Mouse (Mus musculus): Measurements from ENCODE around the gene Gabrr1.
"Not testable (repeated sequence)": the region's sequence is repeated elsewhere in the genome, so short reads cannot be mapped to it uniquely, and the experiment has no call there.

Gabrr1 gene

DNA sequence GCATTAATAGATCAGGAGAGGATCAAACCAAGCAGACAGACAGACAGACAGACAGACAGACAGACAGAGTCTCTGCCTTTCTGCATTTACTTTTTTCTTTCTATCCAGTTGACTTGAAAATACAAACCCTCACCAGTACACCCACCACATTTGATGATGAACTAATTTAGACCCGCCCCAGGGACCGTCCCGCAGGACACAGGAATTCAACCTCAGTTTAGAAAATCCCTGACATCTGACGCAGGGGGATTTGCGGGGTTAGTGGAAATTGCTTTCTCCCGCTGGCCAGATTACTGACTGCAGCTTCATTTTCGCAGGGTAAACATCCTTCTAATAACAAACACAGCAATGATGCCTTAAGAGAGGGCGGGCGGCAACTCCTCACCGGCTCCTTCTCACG is at the start of gene Gabrr1:
Gabrr1 (plus strand) TSS at position 301 of the 400 bp plus-strand sequence.
- DNase-seq: no peak

DNA sequence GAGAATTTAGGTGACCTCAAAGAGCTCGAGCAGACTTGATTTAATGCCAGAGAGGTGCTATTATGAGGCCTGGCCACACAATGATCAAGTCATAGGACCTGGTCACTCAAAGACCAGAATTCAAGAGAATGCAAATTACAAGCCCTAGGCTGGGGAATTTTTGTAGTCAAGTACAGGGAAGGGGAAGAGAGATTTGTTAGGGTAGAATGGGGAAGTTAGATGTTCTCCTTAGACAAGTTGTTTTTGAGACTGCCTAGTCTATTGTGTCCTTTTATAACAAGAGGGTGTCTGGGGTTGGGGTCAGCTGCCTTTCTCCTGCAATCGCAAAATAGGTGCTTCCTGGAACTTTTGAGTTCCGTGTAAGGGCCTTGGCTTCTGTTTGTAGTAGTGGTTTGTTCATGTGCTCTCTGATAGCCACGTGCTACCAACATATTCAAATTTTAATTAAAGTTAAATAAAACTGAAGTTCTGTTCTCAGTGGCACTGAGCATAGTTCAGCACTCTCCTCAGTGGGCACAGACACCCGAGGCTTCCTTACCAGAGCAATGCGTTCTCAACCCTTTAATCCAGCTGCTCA is 33.1 kb upstream of the Gabrr1 start:
- DNase-seq: no peak

DNA sequence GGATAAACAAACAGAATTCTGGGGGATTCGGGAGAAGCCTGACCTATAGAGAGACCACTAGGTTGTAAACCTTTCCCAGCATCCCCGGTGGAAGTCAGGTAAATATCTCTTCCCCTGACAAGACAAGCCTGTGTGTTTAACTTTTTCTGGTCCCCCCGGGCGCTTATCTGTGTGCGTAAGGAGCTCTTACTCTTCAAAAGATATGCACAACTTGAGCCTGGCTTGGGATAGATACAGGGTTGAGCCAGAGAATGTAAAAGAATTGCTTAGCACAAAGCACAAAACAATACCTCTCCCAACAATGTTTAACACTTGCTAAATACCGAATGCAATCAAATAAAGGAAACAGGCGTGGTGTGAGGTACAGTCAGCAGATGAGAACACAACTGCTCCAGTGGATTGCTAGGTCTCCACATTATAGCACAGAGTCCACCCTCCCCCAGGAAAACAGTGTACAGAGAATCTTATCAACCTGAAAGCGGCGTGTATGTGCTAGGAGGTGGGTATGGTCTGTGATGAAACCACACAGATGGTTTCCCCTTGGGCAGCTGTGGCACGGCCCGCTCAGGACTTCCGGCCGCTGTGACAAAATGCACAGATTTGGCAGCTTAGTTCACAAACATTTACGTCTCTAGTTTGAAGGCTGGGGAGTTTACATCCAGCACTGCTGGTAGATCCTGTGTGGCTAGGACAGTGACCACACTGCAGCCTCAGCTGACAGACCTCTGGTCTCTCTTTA is 22.4 kb upstream of the Gabrr1 start:
- no peak for DNase-seq

DNA sequence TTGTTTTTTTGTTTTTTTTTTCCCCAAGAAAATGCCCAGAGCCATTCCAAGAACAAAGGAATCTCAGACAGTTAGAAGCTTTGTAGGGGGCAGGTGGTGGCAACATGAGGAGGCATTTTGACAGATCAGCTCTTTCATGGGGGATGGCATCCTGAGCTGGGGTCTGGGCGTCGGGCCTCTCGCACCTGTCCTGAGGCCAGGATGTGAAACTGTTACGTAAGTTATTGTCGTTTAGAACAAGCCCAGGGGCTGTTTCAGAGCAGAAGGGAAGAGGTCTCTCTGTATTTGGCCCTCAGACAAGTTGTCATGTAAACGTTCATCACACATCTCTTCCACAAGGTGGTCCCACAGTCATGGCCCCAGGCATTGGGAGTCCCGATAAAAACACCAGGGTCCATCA is 21.5 kb upstream of the Gabrr1 start:
- DNase-seq: peak in 1 of 2 experiments; percentile 29

DNA sequence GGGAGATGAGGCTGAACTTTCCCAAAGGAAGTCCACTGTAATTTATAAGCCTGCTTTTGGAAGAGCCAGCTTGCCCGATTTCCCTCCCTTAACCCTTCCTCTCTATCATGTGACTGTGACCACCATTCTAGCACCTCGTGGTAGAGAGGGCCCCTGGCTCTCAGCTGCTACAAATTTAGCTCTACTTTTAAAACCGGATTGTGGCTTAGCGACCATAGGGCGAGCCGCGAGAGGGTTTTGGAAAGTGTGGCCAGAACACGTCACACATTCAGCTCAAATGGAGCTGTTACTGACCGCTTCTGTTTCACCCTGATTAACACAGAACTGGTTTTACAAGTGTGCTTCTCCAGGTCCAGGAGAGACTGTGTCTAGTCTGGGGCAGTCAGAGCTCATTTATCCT is 21.0 kb upstream of the Gabrr1 start:
- no peak for DNase-seq

DNA sequence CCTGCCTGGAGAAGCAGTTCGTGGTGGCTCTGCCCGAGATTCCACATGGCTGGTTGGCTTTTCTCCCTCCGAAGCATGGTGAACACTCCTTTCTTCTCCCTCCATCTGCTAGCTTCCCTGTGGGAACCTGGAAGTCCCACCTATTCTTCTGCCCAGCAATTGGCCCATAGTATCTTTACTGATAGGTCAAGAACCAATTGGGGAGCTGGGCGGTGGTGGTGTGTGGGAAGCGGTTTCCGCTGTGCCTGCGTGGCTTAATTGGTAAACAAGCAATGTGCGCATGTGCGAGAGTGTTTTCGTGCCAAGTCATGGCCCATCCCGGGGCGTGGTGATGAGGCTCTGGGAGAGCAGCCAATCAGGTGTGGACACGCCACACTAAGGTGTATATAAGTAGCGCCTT is 19.5 kb upstream of the Gabrr1 start:
- DNase-seq: not testable (repeated sequence)

DNA sequence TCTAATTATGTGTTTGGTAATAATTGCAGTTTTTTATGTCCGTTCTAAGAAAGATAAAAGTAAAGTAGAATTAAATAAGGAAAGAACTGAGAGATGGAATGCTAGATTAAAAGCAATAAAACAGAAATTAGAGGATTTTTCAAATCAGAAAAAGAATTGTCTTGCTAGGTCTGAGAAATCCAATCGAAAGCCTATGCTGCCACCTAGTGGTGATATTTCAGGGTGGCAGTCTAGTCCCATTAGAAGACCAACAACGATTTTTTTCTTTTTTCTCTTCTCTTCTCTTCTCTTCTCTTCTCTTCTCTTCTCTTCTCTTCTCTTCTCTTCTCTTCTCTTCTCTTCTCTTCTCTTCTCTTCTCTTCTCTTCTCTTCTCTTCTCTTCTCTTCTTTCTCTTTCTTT is 13.2 kb upstream of the Gabrr1 start:
- DNase-seq: peak; percentile 61 to 69

DNA sequence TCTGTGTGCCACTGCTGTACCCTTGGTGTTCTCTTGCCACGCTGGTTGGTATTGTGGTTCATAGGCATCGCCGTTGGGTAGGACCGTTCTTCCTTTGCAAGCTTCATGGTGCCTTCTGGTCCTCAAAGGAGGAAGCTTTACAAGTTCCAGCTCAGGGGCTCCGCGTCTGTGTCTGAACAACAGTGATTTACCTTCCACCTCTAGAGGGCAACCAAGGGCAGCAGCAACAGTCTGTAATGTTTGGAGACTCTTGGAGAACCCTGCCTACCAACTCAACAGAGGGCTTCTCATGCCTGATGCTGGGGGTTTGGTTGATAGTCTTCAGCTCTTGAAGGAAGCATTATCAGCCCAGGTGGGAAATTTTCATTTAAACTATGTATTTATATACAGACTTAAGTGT is 7.8 kb upstream of the Gabrr1 start:
- DNase-seq: peak; percentile 44 to 49

DNA sequence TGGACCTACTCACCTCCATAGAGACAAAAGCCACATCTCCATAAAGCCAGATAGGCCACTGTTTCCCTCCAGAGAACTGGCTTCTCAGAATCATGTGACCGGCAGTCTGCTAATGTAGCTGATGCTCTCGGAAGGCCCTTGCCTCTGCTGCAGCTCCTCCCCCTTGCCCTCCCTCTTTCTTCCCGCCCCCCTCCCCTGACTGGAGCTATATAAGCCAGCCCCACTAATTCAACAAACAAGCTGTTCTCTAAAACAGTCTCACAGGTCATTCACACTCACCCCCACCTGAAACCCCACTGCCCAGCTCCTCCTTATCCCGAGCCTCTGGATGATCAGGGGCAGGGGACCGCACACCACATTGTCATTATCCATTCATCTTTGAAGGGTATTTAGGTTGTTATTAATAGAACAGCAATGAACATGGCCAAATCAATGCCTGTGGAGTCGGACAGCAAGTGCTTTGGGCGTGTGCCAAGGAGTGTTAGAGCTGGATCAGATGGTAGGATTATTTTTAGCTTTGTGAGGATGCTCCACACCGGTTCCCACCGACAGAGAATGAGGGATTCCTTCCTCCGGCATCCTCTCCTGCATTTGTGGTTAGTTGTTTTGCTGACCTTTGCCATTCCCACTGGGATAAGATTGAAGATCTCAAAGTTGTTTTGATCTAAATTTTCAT is 6.8 kb upstream of the Gabrr1 start:
- no peak for DNase-seq

DNA sequence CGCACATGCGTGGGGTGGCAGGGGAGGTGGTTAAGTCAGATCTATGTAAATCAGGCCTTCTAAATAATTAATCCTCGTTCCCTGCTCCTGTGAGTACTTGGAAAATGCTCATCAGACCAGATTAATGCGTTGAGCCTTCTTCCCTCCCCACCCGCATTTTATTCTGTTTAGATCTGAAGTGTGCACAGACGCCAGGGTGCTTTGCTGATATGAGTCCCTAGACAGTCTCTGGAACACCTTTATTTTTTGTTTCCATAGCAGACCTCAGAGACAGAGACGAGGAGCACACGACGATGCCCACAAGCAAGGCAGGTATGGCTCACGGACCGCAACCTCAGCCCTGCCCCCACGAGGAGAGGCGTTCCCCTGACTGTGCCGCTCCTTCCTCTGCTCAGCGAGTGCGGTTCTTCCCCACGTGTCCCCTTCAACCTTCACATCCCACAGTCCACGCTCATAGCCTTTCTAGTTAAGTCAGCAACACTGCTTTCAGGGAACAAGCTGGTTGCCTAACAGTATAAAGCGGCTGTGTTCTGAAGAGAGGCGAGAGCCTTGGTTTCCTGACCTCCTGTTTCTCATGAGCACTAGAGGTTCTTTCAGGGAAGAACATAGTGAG is 14.5 kb downstream of the Gabrr1 start:
- DNase-seq: no peak

DNA sequence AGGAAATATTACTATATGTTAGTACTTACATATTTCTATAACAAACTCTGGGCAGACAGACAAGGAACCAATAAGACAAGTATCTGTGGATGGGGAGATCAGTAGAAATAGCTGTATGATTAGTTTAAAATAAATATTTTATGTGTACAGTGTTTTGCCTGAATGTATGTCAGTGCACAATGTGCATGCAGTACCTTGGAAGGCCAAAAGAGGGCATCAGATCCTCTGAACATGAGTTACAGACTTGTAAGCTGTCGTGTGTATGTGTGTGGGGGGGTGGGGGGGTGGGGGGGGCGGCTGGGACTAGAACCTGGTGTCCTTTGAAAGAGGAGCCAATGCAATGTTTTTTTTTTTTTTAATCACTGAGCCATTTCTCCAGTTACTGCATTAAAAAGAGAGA is 15.5 kb downstream of the Gabrr1 start:
- DNase-seq: peak; percentile 32 to 35

DNA sequence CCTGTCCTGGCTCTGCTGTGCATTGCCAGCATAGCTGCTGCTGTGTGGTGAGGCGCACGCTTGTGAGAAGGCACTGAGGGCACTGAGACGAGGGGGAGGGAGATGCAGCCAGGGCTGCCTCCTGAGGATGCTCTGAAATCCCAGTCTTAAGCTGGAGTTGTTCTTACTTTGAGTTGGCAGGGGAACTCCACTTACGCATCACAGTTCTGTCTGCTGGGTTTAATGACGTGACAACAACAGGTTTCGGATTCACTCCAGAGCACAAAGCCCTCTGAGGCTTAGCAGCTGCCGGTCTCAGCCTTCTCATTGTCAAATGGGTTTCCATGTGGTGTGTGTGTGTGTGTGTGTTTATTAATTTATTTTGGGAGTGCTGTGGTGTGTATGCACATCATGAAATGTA is 16.8 kb downstream of the Gabrr1 start:
- DNase-seq: no peak

DNA sequence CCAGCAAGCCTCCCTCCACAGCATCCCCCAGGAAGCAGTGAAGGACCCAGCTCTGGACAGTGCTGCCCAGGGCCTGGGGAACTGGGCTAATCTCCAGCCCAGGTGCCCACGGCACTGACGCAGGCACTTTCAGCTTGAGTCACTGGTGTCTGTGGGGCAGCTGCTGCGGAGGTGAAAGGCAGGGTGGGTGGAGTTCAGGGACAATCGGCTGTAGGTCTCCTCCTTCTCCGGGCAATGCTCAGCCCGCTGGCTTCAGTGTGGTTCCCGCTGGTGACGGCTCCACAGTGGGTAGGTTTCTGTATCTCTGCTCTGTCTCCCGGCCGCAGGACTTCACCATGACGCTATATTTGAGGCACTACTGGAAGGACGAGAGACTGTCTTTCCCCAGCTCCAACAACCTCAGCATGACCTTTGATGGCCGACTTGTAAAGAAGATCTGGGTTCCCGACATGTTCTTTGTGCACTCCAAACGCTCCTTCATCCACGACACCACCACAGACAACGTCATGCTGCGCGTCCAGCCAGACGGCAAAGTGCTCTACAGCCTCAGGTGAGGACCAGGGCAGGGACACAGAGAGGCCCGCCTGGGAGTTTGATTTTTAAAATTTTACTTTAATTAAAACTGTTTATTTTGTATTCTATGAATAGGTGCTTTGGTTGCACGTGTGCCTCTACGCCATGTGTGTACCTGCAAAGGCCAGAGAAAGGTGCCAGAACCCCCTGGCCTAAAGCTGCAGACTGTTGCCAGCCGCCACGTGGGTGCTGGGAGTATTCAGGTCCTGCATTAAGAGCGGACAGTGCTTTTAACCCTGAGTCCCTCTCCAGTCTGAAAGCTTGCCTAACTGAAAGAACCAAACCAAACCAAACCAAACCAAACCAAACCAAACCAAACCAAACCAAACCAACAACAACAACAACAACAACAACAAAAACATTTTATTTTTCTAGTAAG is 20.0 kb downstream of the Gabrr1 start:
- no peak for DNase-seq

DNA sequence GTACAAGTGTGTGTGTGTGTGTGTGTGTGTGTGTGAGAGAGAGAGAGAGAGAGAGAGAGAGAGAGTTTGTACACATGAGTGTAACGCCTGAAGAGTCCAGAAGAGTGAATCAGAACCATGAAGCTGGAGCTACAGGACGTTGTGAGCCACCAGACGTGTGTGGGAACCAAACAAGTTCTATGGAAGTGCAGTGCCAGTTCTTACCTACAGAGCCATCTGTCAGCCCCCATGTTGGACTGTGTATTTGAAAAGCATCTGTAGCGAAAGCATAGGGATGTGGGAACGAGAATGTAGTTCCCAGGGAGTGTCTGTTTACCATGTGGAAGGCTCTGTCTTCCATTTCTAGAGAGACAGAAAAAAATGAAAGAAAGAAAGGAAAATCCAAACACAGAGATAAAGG is 51.2 kb downstream of the Gabrr1 start:
- DNase-seq: no peak

DNA sequence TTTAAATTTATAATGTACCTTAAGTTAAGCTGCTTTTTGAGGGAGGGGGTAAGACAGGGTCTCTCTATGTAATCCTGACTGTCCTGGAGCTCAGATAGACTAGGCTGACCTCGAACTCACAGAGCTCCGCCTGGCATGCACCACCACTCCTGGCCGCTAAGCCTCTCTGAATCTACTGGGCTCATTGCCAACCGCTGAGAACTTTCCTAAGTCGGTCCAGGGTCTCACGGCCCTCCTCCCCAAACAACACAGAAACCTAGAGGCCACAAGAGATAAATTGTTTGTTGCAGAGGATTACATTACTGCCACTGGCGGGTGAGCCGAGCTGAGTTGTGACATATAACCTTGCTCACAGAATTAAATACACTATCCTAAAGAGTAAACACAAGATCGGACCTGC is 55.8 kb downstream of the Gabrr1 start:
- DNase-seq: no peak

DNA sequence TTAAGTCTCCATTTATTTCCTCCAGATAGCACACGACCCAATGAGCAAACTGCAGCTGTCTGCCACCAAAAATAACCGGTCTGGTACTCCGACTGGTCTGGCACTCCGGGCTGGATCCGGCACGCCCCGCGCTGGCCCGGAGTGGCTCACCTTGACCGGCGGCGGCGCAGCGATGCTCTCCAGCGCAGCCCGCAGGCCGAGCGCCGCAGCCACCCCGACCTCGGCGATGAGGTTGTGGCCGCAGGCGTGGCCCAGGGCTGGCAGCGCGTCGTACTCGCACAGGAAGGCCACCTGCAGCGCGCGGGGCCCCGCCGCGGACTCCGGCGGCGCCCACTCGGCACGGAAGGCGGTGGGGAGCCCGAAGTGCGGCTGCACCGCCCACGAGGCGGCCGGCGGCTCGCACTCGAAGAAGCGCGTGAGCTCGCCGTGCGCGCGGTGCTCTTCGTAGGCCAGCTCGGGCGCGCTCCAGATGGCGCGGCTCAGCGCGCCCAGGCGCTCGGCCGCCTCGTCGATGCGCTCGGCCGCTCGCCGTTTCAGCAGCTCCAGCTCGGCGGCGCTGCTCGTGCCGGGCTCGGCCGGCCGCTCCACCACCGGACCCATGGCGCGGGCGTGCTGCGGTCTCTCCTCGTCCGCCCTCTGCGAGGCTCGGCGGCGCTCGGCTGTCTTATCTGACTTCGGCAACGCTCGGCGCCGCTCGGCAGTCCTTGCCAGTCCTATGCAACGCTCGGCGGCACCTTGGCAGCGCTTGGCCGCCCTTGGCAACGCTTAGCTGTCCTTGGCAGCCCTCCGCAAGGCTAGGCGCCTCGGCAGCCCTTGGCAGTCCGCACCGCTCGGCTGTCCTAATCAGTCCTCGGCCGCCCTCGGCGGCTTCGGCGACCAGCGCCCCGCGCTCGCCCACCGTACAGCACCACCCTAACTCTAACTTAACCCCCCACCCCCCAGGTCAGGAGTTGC is 56.7 kb downstream of the Gabrr1 start:
- peak; percentile 43 to 46 for DNase-seq

DNA sequence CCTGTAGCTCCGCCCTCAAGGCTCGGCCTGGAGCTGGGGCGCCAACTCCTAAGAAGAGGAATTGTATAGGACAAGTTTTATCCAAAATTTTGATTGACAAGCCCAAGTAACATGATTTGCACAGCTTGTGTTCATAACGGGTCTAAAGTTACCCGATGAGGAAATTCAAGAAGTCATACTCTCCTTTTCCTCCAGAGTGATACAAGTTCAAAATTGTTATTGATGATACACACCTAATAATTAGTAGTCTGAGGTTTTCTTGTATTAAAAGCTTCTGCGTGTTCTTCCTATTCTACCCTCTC is 57.4 kb downstream of the Gabrr1 start, which contains the start of gene Pm20d2:
Pm20d2 (minus strand) TSS at position 3 of the 302 bp plus-strand sequence.
- no peak for DNase-seq

DNA sequence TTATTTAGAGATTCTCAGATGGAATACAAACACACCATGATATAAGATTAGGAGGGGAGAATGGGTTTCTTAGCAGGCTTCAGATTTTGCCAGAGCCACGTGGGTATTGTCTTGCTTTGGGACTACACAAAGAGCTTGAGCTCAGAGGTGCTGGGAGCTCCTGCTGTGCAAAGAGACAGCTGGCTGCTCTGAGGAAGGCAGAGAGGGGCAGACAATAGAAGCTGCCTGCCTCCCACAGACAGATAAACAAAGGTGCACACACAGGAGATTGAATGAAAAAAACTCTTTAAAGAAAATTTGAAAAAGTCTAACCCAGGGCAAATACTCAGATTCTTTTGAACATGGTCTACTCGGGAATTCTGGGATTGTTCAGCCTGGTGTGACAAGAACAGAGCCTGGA is 65.8 kb downstream of the Gabrr1 start:
- no peak for DNase-seq

DNA sequence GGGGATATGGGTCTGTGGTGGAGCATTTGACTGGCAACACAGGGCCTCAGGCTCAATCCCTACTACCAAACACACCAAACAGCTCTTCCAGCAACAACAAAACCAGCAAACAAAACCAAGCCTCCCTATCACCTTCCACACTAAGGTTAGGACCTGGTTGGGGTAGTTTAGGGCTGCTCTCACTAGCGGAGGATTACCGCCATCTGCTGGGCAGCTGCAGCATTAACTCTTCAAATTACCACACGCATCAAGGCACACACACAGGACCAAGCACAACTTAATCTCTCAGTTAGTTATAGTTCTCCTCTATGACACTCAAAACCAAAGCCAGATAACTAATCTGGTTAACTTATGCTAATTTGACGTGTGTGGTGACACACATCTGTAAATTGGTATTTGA is 72.4 kb downstream of the Gabrr1 start:
- peak; percentile 45 to 56 for DNase-seq

DNA sequence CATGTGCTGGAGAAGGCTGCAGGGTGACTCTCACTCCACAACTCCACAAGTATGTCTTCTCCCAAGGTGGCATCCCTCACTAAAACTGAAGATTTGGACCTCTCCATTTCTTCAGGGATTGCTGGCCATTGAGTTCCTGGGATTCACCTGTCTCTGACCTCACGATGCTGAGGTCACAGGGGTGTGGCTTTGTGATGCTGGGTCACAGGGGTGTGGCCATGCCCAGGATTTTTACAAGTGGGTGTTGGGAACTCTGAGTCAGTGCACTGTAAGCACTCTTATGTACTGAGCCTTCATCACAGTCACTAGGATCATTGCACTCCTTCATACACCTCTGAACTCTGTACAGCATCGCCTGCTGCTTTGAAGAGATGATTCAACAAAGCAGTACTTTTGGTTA is 75.2 kb downstream of the Gabrr1 start:
- no peak for DNase-seq
